Mouse (Mus musculus): Measurements from ENCODE around the gene Dock9.

- no peak for TF ChIP-seq E2F4 (IDR thresholded peaks at IDR 0.05; ENCODE audit: insufficient replicate concordance, low read depth, low read length)
- no peak for TF ChIP-seq MAX (IDR thresholded peaks at IDR 0.05; ENCODE audit: low read length)
- no peak for TF ChIP-seq CHD1 (IDR thresholded peaks at IDR 0.05; ENCODE audit: low read depth, low read length)
- no peak for TF ChIP-seq ELF1 (IDR thresholded peaks at IDR 0.05; ENCODE audit: low read depth, low read length)
- TF ChIP-seq MAZ (IDR thresholded peaks at IDR 0.05; ENCODE audit: low read depth, low read length): no peak
- no peak for TF ChIP-seq USF2 (conservative IDR thresholded peaks at IDR 0.05; ENCODE audit: low read depth, low read length)
These were observed 288.7 kb downstream of the Dock9 start for GRCm38 (mm10) chr14:121508929-121509328.

All from CH12.LX (cell line).